Mouse (Mus musculus) stomach, embryonic 15.5 days (tissue): ENCODE data around the gene Iqcg. TPM values are rescaled to one million over a fixed set of nuclear protein-coding genes. Genes with fewer than 3 reads are reported as not detected.
A peak's percentile ranks its signal among the peaks of the same experiment; 100 is the strongest.

Experiments used
- microRNA counts: library from miRNA; unstranded; fragments of <30 nt; microRNA quantifications from one replicate; lab custom pipeline; 2016
- microRNA-seq: library from miRNA; unstranded; fragments of <30 nt; microRNA quantifications from one replicate; pipeline ENCODE4, GENCODE M21; 2016
- polyA plus RNA-seq: library from polyadenylated mRNA; unstranded; fragments of >200 nt; fragmentation: Nextera tagmentation; extraction: Ambion mirVana; gene quantifications from 2 replicates; pipeline ENCODE4 v1.2.1, GENCODE M21; 2015

Gene Iqcg
- polyA plus RNA-seq, 1 experiment from 2014 or later = 2.2 TPM

MicroRNAs encoded within 50 kb of the gene (microRNA counts, 519-probe panel; counts per million panel counts)
- microRNA mmu-miR-1947 (lab: Ali Mortazavi, UCI) = not detected

Small RNAs within 50 kb of the gene (microRNA-seq; reads per million reads assigned to microRNA genes)
- gene Gm22231 = not detected
- gene Mir1947 = 4.8 reads per million, percentile 18 among the genes with 10 or more reads in this experiment

Other genes starting within 250 kb of the Iqcg start
- 0.27 TPM in 1 of 2 replicates, not detected in the other for gene Smbd1, start 245.7 kb downstream of the Iqcg start, polyA plus RNA-seq
- 77.5 and 85.7 TPM in 2 replicates for gene Fyttd1, start 178.7 kb downstream of the Iqcg start, polyA plus RNA-seq
- 16.5 and 17.1 TPM in 2 replicates for gene Rubcn, start 178.5 kb downstream of the Iqcg start, polyA plus RNA-seq
- 16.9 TPM in 2 replicates for gene Lrch3, start 142.1 kb downstream of the Iqcg start, polyA plus RNA-seq
- 983 and 1,042 TPM in 2 replicates for gene Rpl35a, start 235 bp upstream of the Iqcg start, polyA plus RNA-seq
- 1.6 and 2.8 TPM in 2 replicates for gene Lmln, start 6.3 kb upstream of the Iqcg start, polyA plus RNA-seq
- 14.9 and 16.6 TPM in 2 replicates for gene Osbpl11, start 128.9 kb upstream of the Iqcg start, polyA plus RNA-seq
- gene Snx4, start 195.2 kb upstream of the Iqcg start, polyA plus RNA-seq = 78.5 and 82.8 TPM in 2 replicates